Mouse (Mus musculus) CD4-positive helper T cell, adult 2 months (primary cell): ENCODE results near the gene St6galnac3.
A peak's percentile ranks its signal among the peaks of the same experiment; 100 is the strongest.

Source experiments
- DNase-seq: peaks from one replicate; pipeline ENCODE4 v3.0.0-alpha.2; 2012; ENCODE audit warnings: low read depth, missing footprints, low spot score

Gene St6galnac3

GRCm38 (mm10) chr3:153724701-153725668, at the start of gene St6galnac3:
Gene St6galnac3, minus strand, starts transcription at chr3:153725174.
- DNase-seq: peak; percentile 82

GRCm38 (mm10) chr3:153774568-153774967, 49.6 kb upstream of the St6galnac3 start:
- no peak for DNase-seq

- DNase-seq: no peak
These were observed 46.5 kb upstream of the St6galnac3 start for GRCm38 (mm10) chr3:153771479-153771878.

GRCm38 (mm10) chr3:153770573-153770972, 45.6 kb upstream of the St6galnac3 start:
- DNase-seq: no peak

- DNase-seq: no peak
These were observed 44.2 kb upstream of the St6galnac3 start for GRCm38 (mm10) chr3:153769220-153769619.

GRCm38 (mm10) chr3:153765171-153765570, 40.2 kb upstream of the St6galnac3 start:
- peak; percentile 19 for DNase-seq

GRCm38 (mm10) chr3:153764760-153765159, 39.8 kb upstream of the St6galnac3 start:
- peak; percentile 66 for DNase-seq

- no peak for DNase-seq
These were observed 36.2 kb upstream of the St6galnac3 start for GRCm38 (mm10) chr3:153761171-153761570.

GRCm38 (mm10) chr3:153759269-153759668, 34.3 kb upstream of the St6galnac3 start:
- no peak for DNase-seq

GRCm38 (mm10) chr3:153756500-153756996, 31.6 kb upstream of the St6galnac3 start:
- no peak for DNase-seq

- DNase-seq: peak; percentile 13
These were observed 30.9 kb upstream of the St6galnac3 start for GRCm38 (mm10) chr3:153755785-153756326.

- DNase-seq: no peak
These were observed 26.5 kb upstream of the St6galnac3 start for GRCm38 (mm10) chr3:153751435-153751834.

- no peak for DNase-seq
These were observed 24.4 kb upstream of the St6galnac3 start for GRCm38 (mm10) chr3:153749359-153749758.

GRCm38 (mm10) chr3:153748293-153748692, 23.3 kb upstream of the St6galnac3 start:
- DNase-seq: no peak

- DNase-seq: no peak
These were observed 20.1 kb upstream of the St6galnac3 start for GRCm38 (mm10) chr3:153745099-153745498.

- DNase-seq: no peak
These were observed 19.5 kb upstream of the St6galnac3 start for GRCm38 (mm10) chr3:153744447-153744846.

- no peak for DNase-seq
These were observed 16.8 kb upstream of the St6galnac3 start for GRCm38 (mm10) chr3:153741800-153742199.

GRCm38 (mm10) chr3:153739351-153739750, 14.4 kb upstream of the St6galnac3 start:
- DNase-seq: no peak

- DNase-seq: no peak
These were observed 13.4 kb upstream of the St6galnac3 start for GRCm38 (mm10) chr3:153738421-153738820.

- DNase-seq: no peak
These were observed 11.8 kb upstream of the St6galnac3 start for GRCm38 (mm10) chr3:153736756-153737280.

- no peak for DNase-seq
These were observed 11.0 kb upstream of the St6galnac3 start for GRCm38 (mm10) chr3:153735796-153736549.

- no peak for DNase-seq
These were observed 9.8 kb upstream of the St6galnac3 start for GRCm38 (mm10) chr3:153734741-153735140.
